Mouse (Mus musculus) stomach, postnatal 0 days (tissue): ENCODE data around the gene Hpcal4. TPM values are rescaled to one million over a fixed set of nuclear protein-coding genes. Genes with fewer than 3 reads are reported as not detected.
"Not testable (repeated sequence)": the region's sequence is repeated elsewhere in the genome, so short reads cannot be mapped to it uniquely, and the experiment has no call there.

Experiments
- ATAC-seq: fragments of 200-750 bp; cut with Nextera tagmentation; 2 replicates; pipeline ENCODE4 v1.8.0; 2017; ENCODE audit not compliant: low FRiP score, low TSS enrichment
- DNase-seq: peaks from one replicate; pipeline ENCODE4 v3.0.0-alpha.2; 2016; ENCODE audit warnings: low spot score
- H3K27ac ChIP-seq: fragments of 300-500 bp; sonication (generic); replicated peaks from 2 replicates; pipeline ENCODE4 v1.5.1; 2014; ENCODE audit warnings: mild to moderate bottlenecking, control low read depth
- H3K27me3 ChIP-seq: fragments of 300-500 bp; sonication (generic); 2 replicates; pipeline ENCODE4 v1.6.1; 2014; ENCODE audit warnings: low read length; ENCODE audit not compliant: control insufficient read depth, insufficient read depth
- H3K36me3 ChIP-seq: fragments of 300-500 bp; sonication (generic); 2 replicates; pipeline ENCODE4 v1.6.1; 2014; ENCODE audit warnings: low read length, mixed read lengths; ENCODE audit not compliant: control insufficient read depth, insufficient read depth
- H3K4me1 ChIP-seq: fragments of 300-500 bp; sonication (generic); replicated peaks from 2 replicates; pipeline ENCODE4 v1.6.1; 2014; ENCODE audit warnings: antibody characterized with exemption; ENCODE audit not compliant: control insufficient read depth, insufficient read depth
- H3K4me2 ChIP-seq: fragments of 300-500 bp; sonication (generic); replicated peaks from 2 replicates; pipeline ENCODE4 v1.6.1; 2014; ENCODE audit warnings: low read depth, mild to moderate bottlenecking, control low read depth, moderate library complexity
- H3K4me3 ChIP-seq: fragments of 300-500 bp; sonication (generic); 2 replicates; pipeline ENCODE4 v1.5.1; 2014; ENCODE audit warnings: low read depth, low read length, control low read depth
- H3K9ac ChIP-seq: fragments of 300-500 bp; sonication (generic); 2 replicates; pipeline ENCODE4 v1.6.1; 2014; ENCODE audit warnings: mild to moderate bottlenecking, low read length, control low read depth, mixed read lengths
- H3K9me3 ChIP-seq: fragments of 300-500 bp; sonication (generic); 2 replicates; pipeline ENCODE4 v1.6.1; 2016; ENCODE audit warnings: low read length; ENCODE audit not compliant: control insufficient read depth
- CTCF ChIP-seq: IDR thresholded peaks from 2 replicates; pipeline ENCODE4 v1.5.1; 2016; ENCODE audit warnings: antibody characterized with exemption, low read depth, mild to moderate bottlenecking, moderate library complexity
- EP300 ChIP-seq: optimal IDR thresholded peaks from 2 replicates; pipeline ENCODE3; 2016; ENCODE audit warnings: antibody characterized with exemption
- WGBS: fragments of 180-500 bp; shearing (Covaris S2); extraction: QIAGEN DNeasy Blood & Tissue Kit; methylation state at CpG from one replicate; pipeline ENCODE4 v1.1.7; 2014; 5-methylcytosine and 5-hydroxymethylcytosine counted together
- polyA plus RNA-seq: library from polyadenylated mRNA; unstranded; fragments of >200 nt; fragmentation: Nextera tagmentation; extraction: Ambion mirVana; gene quantifications from 2 replicates; pipeline ENCODE4 v1.2.1, GENCODE M21; 2015

Gene Hpcal4
- polyA plus RNA-seq, 1 experiment from 2014 or later: 3.0 TPM

DNA sequence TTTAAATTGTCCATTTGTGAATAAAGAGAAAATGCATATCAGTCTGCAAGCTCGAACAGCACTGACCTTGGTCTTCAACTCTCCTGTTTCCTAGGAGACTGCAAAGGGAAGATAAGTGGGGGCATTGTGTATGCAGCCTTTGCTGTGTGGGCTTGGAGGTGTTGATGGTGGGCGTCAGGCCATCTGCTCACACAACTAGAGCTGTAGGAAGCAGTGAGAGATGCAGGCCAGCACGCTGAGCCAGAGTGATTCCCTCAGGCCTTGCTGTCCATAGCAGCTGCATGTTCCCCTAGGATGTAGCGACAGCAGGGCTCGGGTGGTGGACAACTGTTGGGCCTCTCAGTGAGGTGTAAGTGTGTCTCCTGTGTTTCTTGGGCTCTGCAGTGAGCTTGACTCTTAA, 30.1 kb upstream of the Hpcal4 start:
- Histone ChIP-seq H3K9ac (no peak overlapping the region), H3K9me3 (no peaks in the 10 kb centered on the region), H3K36me3 (no peaks in the 10 kb centered on the region), H3K4me2 (no peak overlapping the region), H3K27ac (no peak overlapping the region), H3K4me1 (no peaks in the 10 kb centered on the region), H3K27me3 (no peaks in the 10 kb centered on the region), H3K4me3 (no peak overlapping the region)
- no peak for TF ChIP-seq EP300
- TF ChIP-seq CTCF: no peak
- DNase-seq: no peak
- WGBS: 48% methylated on average over 5 of the region's 5 CpGs
- ATAC-seq: no peak

DNA sequence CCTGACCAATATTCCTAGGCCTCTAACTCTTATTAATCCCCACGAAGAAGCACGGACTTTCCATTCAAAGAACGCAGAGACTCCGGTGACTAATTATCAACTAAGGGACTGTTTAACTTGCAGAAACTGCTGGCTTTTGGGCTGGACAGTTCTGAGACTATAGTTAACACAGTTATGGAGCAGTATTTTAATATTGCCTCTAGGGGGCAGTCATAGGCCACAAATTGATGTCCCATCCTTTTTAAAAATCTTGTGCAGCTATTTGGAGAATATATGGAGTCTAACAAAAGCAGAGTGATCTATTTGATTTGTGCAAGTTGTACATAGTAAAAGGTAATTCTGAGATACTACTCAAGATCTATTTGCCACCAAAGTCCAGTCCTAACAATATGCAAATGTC, 28.0 kb upstream of the Hpcal4 start:
- no peak for TF ChIP-seq EP300
- peak; percentile 80 for TF ChIP-seq CTCF
- WGBS: 15% methylated on average over 4 of the region's 4 CpGs
- Histone ChIP-seq H3K36me3 (no peaks in the 10 kb centered on the region), H3K4me3 (no peak overlapping the region), H3K27me3 (no peaks in the 10 kb centered on the region), H3K4me2 (no peak overlapping the region), H3K9me3 (no peaks in the 10 kb centered on the region), H3K4me1 (no peaks in the 10 kb centered on the region), H3K9ac (no peak overlapping the region), H3K27ac (no peak overlapping the region)
- ATAC-seq (no peak), DNase-seq (no peak)

GRCm38 (mm10) chr4:123155427-123155826, 27.6 kb upstream of the Hpcal4 start:
- 0 out of 2 replicates have a peak, but pooled peaks have one; percentile 45 for ATAC-seq
- no peak for DNase-seq
- no peaks in the 10 kb centered on the region for H3K27me3 ChIP-seq
- no peaks in the 10 kb centered on the region for H3K36me3 ChIP-seq
- WGBS: 64% methylated on average over 2 of the region's 2 CpGs
- TF ChIP-seq EP300: no peak
- TF ChIP-seq CTCF: no peak
- no peaks in the 10 kb centered on the region for H3K4me1 ChIP-seq
- H3K4me2 ChIP-seq: no peak overlapping the region
- no peaks in the 10 kb centered on the region for H3K9me3 ChIP-seq
- no peak overlapping the region for H3K27ac ChIP-seq
- H3K4me3 ChIP-seq: no peak overlapping the region
- no peak overlapping the region for H3K9ac ChIP-seq

DNA sequence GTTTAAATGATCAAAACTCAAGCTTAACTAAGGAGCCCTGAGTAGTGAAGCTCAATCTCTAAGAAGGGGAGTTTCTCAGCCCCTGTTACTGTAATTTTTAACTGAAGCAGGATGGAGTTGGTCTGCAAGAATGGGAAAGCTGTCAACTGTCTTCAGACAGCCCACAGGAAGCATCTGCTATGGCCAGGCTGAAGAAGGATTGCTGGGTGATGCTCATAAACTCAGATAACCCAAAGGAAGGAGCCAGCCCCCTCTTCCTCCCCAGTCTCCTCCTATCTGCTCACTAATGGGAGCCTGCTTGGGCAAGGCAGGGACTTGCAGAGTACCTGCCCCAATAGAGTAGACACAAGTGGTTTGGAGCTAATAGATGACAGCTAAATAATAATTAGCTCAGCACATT, 27.2 kb upstream of the Hpcal4 start:
- H3K27me3 ChIP-seq: no peaks in the 10 kb centered on the region
- TF ChIP-seq CTCF (no peak), EP300 (no peak)
- ATAC-seq (no peak), DNase-seq (no peak)
- no peak overlapping the region for H3K9ac ChIP-seq
- H3K4me2 ChIP-seq: no peak overlapping the region
- no peaks in the 10 kb centered on the region for H3K4me1 ChIP-seq
- H3K36me3 ChIP-seq: no peaks in the 10 kb centered on the region
- no peak overlapping the region for H3K4me3 ChIP-seq
- no peaks in the 10 kb centered on the region for H3K9me3 ChIP-seq
- H3K27ac ChIP-seq: no peak overlapping the region

- Histone ChIP-seq H3K9me3 (no peaks in the 10 kb centered on the region), H3K27ac (no peak overlapping the region), H3K27me3 (no peaks in the 10 kb centered on the region), H3K36me3 (no peaks in the 10 kb centered on the region), H3K4me1 (no peaks in the 10 kb centered on the region), H3K4me2 (no peak overlapping the region), H3K4me3 (no peak overlapping the region), H3K9ac (no peak overlapping the region)
- no peak for TF ChIP-seq EP300
- TF ChIP-seq CTCF: no peak
- DNase-seq (no peak), ATAC-seq (no peak)
- 71% methylated on average over 6 of the region's 6 CpGs for WGBS
Measured at GRCm38 (mm10) chr4:123160571-123160970, 22.5 kb upstream of the Hpcal4 start.

GRCm38 (mm10) chr4:123161251-123161650, 21.8 kb upstream of the Hpcal4 start:
- not testable (repeated sequence) for ATAC-seq, H3K4me2 ChIP-seq
- 72% methylated on average over 3 of the region's 3 CpGs for WGBS

More at GRCm38 (mm10) chr4:123161251-123161650, 21.8 kb upstream of the Hpcal4 start:
- H3K36me3 ChIP-seq, DNase-seq, H3K27ac ChIP-seq, H3K9me3 ChIP-seq, H3K27me3 ChIP-seq, H3K4me1 ChIP-seq, H3K4me3 ChIP-seq, H3K9ac ChIP-seq: not testable (repeated sequence)
